Mouse (Mus musculus): ENCODE measurements around the gene Rab11fip3.

- TF ChIP-seq POLR2A (IDR thresholded peaks at IDR 0.05; ENCODE audit: insufficient read length, low read depth) (no peak), MAX (IDR thresholded peaks at IDR 0.05; ENCODE audit: low read depth) (no peak)
Observed at GRCm38 (mm10) chr17:26032037-26032436, 37.3 kb downstream of the Rab11fip3 start.

Data from myocyte (in vitro differentiated cells).